Mouse (Mus musculus) gonadal fat pad, adult 2 months (tissue): ENCODE measurements around the gene Nenf. TPM values are rescaled to one million over a fixed set of nuclear protein-coding genes. Genes with fewer than 3 reads are reported as not detected.

ENCODE experiments used
- polyA plus RNA-seq: library from polyadenylated mRNA; depleted of rRNA; stranded (reverse); fragments of >200 nt; gene quantifications from 2 replicates; pipeline ENCODE4 v1.2.3, GENCODE M21; 2012; rRNA removed

Nenf gene
- polyA plus RNA-seq, 1 experiment, result 145 TPM

Other genes starting within 250 kb of the Nenf start
- gene Batf3, start 220.3 kb downstream of the Nenf start, polyA plus RNA-seq, result 4.9 and 6.7 TPM in 2 replicates
- gene Fam71a, start 153.4 kb downstream of the Nenf start, polyA plus RNA-seq, result 0.05 and 0.28 TPM in 2 replicates
- 4.5 and 4.9 TPM in 2 replicates for gene Atf3, start 100.2 kb downstream of the Nenf start, polyA plus RNA-seq
- 7.2 and 8.1 TPM in 2 replicates for gene Tmem206, start 7.7 kb upstream of the Nenf start, polyA plus RNA-seq
- gene Ppp2r5a, start 85.1 kb upstream of the Nenf start, polyA plus RNA-seq, result 129 and 169 TPM in 2 replicates